Mouse (Mus musculus) sigmoid colon, adult 10 weeks (tissue): Measurements from ENCODE around the gene Sdf2. TPM values are rescaled to one million over a fixed set of nuclear protein-coding genes. Genes with fewer than 3 reads are reported as not detected.

Source experiments
- polyA plus RNA-seq: library from polyadenylated mRNA; stranded (reverse); fragments of 350-450 nt; fragmentation: Illumina TruSeq; extraction: RNeasy Lipid Tissue Mini Kit (QIAGEN cat#74804); gene quantifications from one replicate; pipeline ENCODE4 v1.2.3, GENCODE M21; 2014; ENCODE audit warnings: low read depth, low replicate concordance

Gene Sdf2
- polyA plus RNA-seq: 31.9 TPM

DNA sequence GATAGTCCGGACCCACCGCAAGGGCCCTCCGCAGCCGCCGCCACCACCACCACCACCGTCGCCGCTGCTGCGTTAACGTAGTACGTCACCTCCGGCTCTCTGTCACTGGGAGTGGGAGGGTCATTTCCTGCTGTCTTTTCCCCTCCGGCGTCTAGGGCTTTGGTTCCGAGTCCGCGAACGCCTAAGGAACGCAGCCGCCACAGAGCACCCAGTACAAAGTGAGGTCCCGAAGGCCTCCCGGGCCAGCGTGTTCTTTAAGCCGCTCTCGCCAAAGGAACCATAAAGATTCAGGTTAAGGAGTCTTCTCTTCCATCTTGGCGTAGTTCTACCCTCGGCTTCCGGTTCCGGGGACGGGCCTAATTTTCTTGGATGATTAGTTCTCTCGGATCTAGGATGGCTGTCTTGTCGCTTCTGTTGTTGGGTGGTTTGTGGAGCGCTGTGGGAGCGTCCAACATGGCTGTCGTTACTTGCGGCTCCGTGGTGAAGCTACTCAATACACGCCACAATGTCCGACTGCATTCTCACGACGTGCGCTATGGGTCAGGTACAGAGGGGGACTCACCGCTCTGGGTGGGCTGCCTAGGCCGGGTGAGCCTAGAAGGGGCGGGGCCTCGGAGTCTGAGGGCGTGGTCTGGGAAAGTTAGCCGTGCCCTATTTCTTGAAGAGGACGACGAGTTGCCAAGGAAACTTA, at the start of gene Sdf2, which contains the start of gene Supt6:
TSS of gene Sdf2 (plus strand) at position 120 of the 691 bp plus-strand sequence.
TSS of gene Supt6 (minus strand) at position 361 of the 691 bp plus-strand sequence.

DNA sequence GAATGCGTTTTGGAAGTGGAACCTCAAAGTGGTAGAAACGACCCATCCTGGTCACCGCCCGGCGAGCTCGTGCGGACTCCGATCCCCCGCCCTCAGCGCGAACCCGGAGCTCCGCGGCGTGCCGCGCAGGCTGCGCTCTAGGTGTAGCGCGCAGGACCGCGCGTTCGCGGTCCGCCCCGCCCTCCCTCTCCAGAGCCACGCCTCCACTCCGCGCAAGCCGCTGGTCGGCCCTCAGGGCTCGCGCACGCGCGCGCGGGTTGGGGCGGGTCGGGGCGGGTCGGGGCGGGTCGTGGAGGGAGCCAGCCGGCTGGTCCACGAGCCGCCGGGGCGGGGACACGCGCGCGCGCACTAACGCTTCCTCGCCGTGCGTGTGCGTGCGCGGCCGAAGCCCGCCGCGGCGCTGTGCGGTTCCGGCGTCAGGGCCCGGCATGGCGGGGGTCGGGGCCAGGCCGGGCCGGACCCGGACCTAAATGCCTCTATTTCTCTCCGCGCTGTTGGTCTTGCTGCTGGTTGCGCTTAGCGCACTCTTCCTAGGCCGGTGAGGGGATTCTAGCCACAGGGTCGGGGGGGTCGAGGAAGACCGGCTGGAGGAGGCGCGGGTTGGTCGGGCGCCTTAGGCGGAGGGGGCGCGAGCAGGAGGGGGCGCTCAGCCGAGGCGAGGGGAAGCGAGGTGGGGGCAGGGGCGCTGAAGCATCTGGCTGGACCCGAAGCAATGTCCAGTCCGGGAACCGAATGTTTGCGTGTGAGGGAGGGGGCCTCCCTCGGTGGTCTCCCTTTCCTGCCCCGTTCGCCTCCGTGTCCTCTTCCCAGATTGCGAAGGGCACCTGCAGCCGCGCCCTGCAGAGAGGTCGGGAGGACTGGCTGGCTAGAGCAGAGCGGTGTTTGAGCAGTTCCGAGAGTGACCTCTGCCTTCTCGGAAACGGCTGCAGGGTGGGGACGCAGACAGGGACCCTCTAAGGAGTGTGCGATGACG, 16.1 kb downstream of the Sdf2 start, which contains the start of gene 2610507B11Rik:
TSS of gene 2610507B11Rik (plus strand) at position 373 of the 973 bp plus-strand sequence.

DNA sequence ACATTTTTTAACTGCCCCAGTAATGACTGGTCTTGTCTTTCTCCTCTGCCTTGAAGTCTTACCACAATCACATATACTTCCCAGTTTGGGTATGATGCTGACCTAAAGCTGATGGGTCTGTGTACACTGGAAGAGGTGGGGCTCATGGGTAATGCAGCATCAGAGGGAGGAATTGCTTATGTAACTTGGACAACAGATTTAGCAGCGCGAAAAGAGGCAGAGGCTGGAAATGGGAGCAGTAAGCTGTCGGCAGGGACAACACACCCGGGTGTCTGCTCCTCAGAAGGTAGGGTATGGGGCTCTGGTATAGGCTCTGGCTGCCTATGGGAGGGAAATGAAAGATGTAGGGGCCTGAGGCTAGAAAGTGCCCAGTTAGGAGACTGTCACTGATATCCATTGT, 45.1 kb downstream of the Sdf2 start, which contains the start of gene BC030499:
TSS of gene BC030499 (plus strand) at position 188 of the 400 bp plus-strand sequence.

DNA sequence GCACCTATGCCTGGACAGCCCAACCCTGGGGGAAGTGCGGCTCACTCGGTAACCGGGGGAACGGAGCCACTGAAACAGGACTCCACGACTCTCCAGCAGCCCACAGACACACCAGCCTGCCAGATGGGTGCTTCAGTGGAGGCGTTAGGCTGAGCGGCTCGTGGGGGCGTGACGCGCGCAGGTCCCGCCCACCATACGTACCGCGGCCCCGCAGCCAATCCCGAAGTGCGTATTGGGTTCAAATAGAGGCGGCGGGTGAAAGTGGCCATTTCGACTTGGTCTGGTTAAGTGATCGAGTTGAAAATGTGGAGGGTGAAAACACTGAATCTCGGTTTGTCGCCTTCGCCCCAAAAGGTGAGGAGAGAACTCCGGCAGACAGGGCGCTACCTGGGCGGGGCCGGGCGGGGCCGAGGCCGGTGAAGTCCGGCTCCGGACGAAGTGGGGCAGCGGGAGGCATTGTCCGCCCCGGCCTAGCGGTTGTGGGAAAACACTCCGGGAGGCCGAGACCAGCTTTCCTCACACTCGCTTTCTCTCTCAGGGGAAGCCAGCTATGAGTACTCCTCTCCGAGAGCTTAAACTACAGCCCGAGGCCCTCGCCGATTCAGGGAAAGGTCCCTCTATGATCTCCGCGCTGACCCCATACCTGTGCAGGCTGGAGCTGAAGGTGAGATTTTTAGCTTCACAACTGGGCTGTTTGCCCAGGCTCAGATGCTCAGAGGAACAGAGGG, 56.0 kb downstream of the Sdf2 start, which contains the start of gene Spag5:
TSS of gene Spag5 (plus strand) at position 173 of the 728 bp plus-strand sequence.

Other genes with a start within 250 kb of the Sdf2 start
- 2.4 TPM for gene Dhrs13, start 213.5 kb upstream of the Sdf2 start, polyA plus RNA-seq
- gene Flot2, start 207.8 kb upstream of the Sdf2 start, polyA plus RNA-seq: 4.4 TPM
- 4.8 TPM for gene Eral1, start 165.4 kb upstream of the Sdf2 start, polyA plus RNA-seq
- 4.8 TPM for gene Fam222b, start 151.1 kb upstream of the Sdf2 start, polyA plus RNA-seq
- 1.7 TPM for gene Traf4, start 80.2 kb upstream of the Sdf2 start, polyA plus RNA-seq
- gene Nek8, start 69.1 kb upstream of the Sdf2 start, polyA plus RNA-seq: 5.9 TPM
- gene Tlcd1, start 69.0 kb upstream of the Sdf2 start, polyA plus RNA-seq: 14.3 TPM
- gene Rpl23a, start 62.2 kb upstream of the Sdf2 start, polyA plus RNA-seq: 813 TPM
- gene Rab34, start 57.3 kb upstream of the Sdf2 start, polyA plus RNA-seq: 2.9 TPM
- 2.4 TPM for gene Proca1, start 52.4 kb upstream of the Sdf2 start, polyA plus RNA-seq
- 14.0 TPM for gene Supt6, start 241 bp downstream of the Sdf2 start, polyA plus RNA-seq
- 71.0 TPM for gene 2610507B11Rik, start 16.0 kb downstream of the Sdf2 start, polyA plus RNA-seq
- 2.0 TPM for gene BC030499, start 45.1 kb downstream of the Sdf2 start, polyA plus RNA-seq
- 3.8 TPM for gene Spag5, start 55.8 kb downstream of the Sdf2 start, polyA plus RNA-seq
- 9.2 TPM for gene Aldoc, start 77.2 kb downstream of the Sdf2 start, polyA plus RNA-seq
- 4.0 TPM for gene Pigs, start 82.7 kb downstream of the Sdf2 start, polyA plus RNA-seq
- 5.4 TPM for gene Unc119, start 97.7 kb downstream of the Sdf2 start, polyA plus RNA-seq
- 0.16 TPM for gene Foxn1, start 140.8 kb downstream of the Sdf2 start, polyA plus RNA-seq
- gene Slc13a2, start 176.5 kb downstream of the Sdf2 start, polyA plus RNA-seq: 17.2 TPM
- 2.1 TPM for gene Slc46a1, start 220.0 kb downstream of the Sdf2 start, polyA plus RNA-seq